Mouse (Mus musculus) heart, postnatal 0 days (tissue): ENCODE results near the gene Dot1l. TPM values are rescaled to one million over a fixed set of nuclear protein-coding genes. Genes with fewer than 3 reads are reported as not detected.

Source experiments
- ATAC-seq: fragments of 200-750 bp; cut with Nextera tagmentation; 2 replicates; pipeline ENCODE4 v1.8.0; 2017; ENCODE audit warnings: low read depth, moderate number of reproducible peaks, moderate library complexity; ENCODE audit not compliant: insufficient read depth
- DNase-seq: peaks from one replicate; pipeline ENCODE4 v3.0.0-alpha.2; 2016; ENCODE audit warnings: low spot score
- H3K27ac ChIP-seq: fragments of 300-500 bp; sonication (generic); 2 replicates; pipeline ENCODE4 v1.5.1; 2014; ENCODE audit warnings: low read depth, mild to moderate bottlenecking
- H3K27me3 ChIP-seq: fragments of 300-500 bp; sonication (generic); 2 replicates; pipeline ENCODE4 v1.6.1; 2014; ENCODE audit warnings: low read length, mixed read lengths; ENCODE audit not compliant: control insufficient read depth, insufficient read depth
- H3K36me3 ChIP-seq: fragments of 300-500 bp; sonication (generic); replicated peaks from 2 replicates; pipeline ENCODE4 v1.6.1; 2014; ENCODE audit warnings: low read length, mixed read lengths; ENCODE audit not compliant: control insufficient read depth, insufficient read depth
- H3K4me1 ChIP-seq: fragments of 300-500 bp; sonication (generic); 2 replicates; pipeline ENCODE4 v1.6.1; 2014; ENCODE audit warnings: antibody characterized with exemption; ENCODE audit not compliant: control insufficient read depth, insufficient read depth
- H3K4me2 ChIP-seq: fragments of 300-500 bp; sonication (generic); 2 replicates; pipeline ENCODE4 v1.6.1; 2014; ENCODE audit warnings: low read depth, mild to moderate bottlenecking, low read length, moderate library complexity
- H3K4me3 ChIP-seq: fragments of 300-500 bp; sonication (generic); 2 replicates; pipeline ENCODE4 v1.5.1; 2014; ENCODE audit warnings: low read depth, low read length
- H3K9ac ChIP-seq: fragments of 300-500 bp; sonication (generic); replicated peaks from 2 replicates; pipeline ENCODE4 v1.6.1; 2014; ENCODE audit warnings: low read depth, low read length, mixed read lengths
- H3K9me3 ChIP-seq: fragments of 300-500 bp; sonication (generic); replicated peaks from 2 replicates; pipeline ENCODE4 v1.6.1; 2016; ENCODE audit warnings: low read length; ENCODE audit not compliant: control insufficient read depth
- CTCF ChIP-seq: IDR thresholded peaks from 2 replicates; pipeline ENCODE4 v1.5.1; 2016; ENCODE audit warnings: antibody characterized with exemption, control low read depth, low read depth
- EP300 ChIP-seq: IDR thresholded peaks from 2 replicates; pipeline ENCODE4 v1.6.1; 2016; ENCODE audit warnings: antibody characterized with exemption, low read depth
- WGBS: fragments of 180-500 bp; shearing (Covaris S2); extraction: QIAGEN DNeasy Blood & Tissue Kit; methylation state at CpG from one replicate; pipeline ENCODE4 v1.1.7; 2014; 5-methylcytosine and 5-hydroxymethylcytosine counted together
- polyA plus RNA-seq: library from polyadenylated mRNA; unstranded; fragments of >200 nt; fragmentation: Nextera tagmentation; extraction: Ambion mirVana; gene quantifications from 2 replicates; pipeline ENCODE4 v1.2.1, GENCODE M21; 2015
- total RNA-seq: library from RNA; depleted of rRNA; stranded (reverse); fragments of >200 nt; gene quantifications from 2 replicates; pipeline ENCODE4 v1.2.3, GENCODE M21; 2014; ENCODE audit warnings: low replicate concordance

Dot1l gene
- total and polyA plus RNA-seq, 2 experiments from 2014 or later: 14.0 to 19.4 TPM

- Histone ChIP-seq H3K4me3 (peak within 1 kb of the TSS; percentile 90), H3K4me2 (peak within 1 kb of the TSS; percentile 96), H3K4me1 (peaks cover 22% of the 10 kb centered on the region), H3K9me3 (no peaks in the 10 kb centered on the region), H3K9ac (peak within 1 kb of the TSS; percentile 96), H3K27me3 (no peaks in the 10 kb centered on the region), H3K36me3 (peaks cover 54% of the 10 kb centered on the region), H3K27ac (peak within 1 kb of the TSS; percentile 98)
- DNase-seq: peak; percentile 98
- peak; percentile 93 for ATAC-seq
- no peak; the same call in 1 of the 2 replicates for TF ChIP-seq EP300
- TF ChIP-seq CTCF: no peak
- whole genome bisulfite sequencing: under 1% methylated on average over 103 of the region's 104 CpGs
These were observed 43.4 kb downstream of the Dot1l start, which contains the start of the genes Sf3a2 and Plekhj1 for GRCm38 (mm10) chr10:80798150-80799006. Gene Sf3a2, plus strand, starts transcription at chr10:80798198. Gene Plekhj1, minus strand, starts transcription at chr10:80798626.

- no peaks in the 10 kb centered on the region for H3K27me3 ChIP-seq
- H3K4me3 ChIP-seq: peak overlapping the region; percentile 90
- H3K4me1 ChIP-seq: peaks cover 22% of the 10 kb centered on the region
- 2% methylated on average over 18 of the region's 18 CpGs for WGBS
- no peaks in the 10 kb centered on the region for H3K9me3 ChIP-seq
- peak overlapping the region; percentile 98 for H3K27ac ChIP-seq
- no peak for TF ChIP-seq EP300
- H3K4me2 ChIP-seq: peak overlapping the region; percentile 96
- DNase-seq (peak; percentile 21), ATAC-seq (no peak)
- H3K9ac ChIP-seq: peak overlapping the region; percentile 96
- H3K36me3 ChIP-seq: peaks cover 54% of the 10 kb centered on the region
These were observed 44.1 kb downstream of the Dot1l start for GRCm38 (mm10) chr10:80799070-80799566.

DNA sequence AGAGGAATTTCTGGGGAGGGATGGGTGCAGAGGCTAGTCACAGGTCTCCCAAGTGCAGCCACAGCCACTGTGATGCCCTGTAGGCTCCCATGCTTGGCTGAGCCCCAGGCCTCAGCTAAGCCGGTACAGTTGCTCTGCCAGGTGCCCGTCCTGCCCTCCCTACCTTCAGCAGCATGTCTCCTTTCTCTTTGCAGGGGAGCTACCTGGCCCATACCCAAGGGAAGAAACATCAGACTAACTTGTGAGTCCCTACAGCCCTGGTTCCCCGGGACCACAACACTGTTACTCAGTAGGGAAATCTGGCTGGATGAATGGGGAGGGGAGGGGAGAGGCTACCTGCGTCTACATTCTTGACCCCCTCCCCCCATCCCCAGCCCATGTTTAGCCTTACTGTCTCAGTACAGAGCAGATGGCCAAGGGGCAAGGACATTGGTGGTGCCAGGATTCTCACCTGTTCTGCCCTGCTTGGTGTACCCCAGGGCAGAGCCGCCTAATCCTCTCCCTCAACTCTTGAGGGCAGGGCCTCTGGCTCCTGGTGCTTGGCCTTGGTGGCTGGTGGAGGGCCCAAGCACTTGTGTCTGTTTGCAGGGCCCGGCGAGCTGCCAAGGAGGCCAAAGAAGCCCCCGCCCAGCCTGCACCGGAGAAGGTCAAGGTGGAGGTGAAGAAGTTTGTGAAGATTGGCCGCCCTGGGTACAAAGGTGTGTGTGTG is 47.4 kb downstream of the Dot1l start:
- H3K27me3 ChIP-seq: no peaks in the 10 kb centered on the region
- no peak overlapping the region for H3K27ac ChIP-seq
- H3K36me3 ChIP-seq: peaks cover 39% of the 10 kb centered on the region
- no peak for TF ChIP-seq CTCF
- no peak for TF ChIP-seq EP300
- H3K9ac ChIP-seq: no peak overlapping the region
- peaks cover 21% of the 10 kb centered on the region for H3K4me1 ChIP-seq
- no peak overlapping the region for H3K4me2 ChIP-seq
- H3K9me3 ChIP-seq: no peaks in the 10 kb centered on the region
- DNase-seq: no peak
- WGBS: 91% methylated on average over 10 of the region's 10 CpGs
- H3K4me3 ChIP-seq: no peak overlapping the region
- no peak for ATAC-seq

- Histone ChIP-seq H3K27ac (no peak overlapping the region), H3K9ac (no peak overlapping the region), H3K4me1 (peaks cover 22% of the 10 kb centered on the region), H3K4me2 (no peak overlapping the region), H3K9me3 (no peaks in the 10 kb centered on the region), H3K27me3 (no peaks in the 10 kb centered on the region), H3K36me3 (peaks cover 39% of the 10 kb centered on the region), H3K4me3 (no peak overlapping the region)
- ATAC-seq (no peak), DNase-seq (no peak)
- WGBS: 61% methylated on average over 3 of the region's 3 CpGs
- TF ChIP-seq CTCF (no peak), EP300 (no peak)
These were observed 48.0 kb downstream of the Dot1l start for GRCm38 (mm10) chr10:80802996-80803395.

- no peak overlapping the region; the same call in 1 of the 2 replicates for H3K9ac ChIP-seq
- peaks cover 39% of the 10 kb centered on the region for H3K36me3 ChIP-seq
- no peak overlapping the region for H3K4me2 ChIP-seq
- DNase-seq: no peak
- no peaks in the 10 kb centered on the region for H3K9me3 ChIP-seq
- H3K4me3 ChIP-seq: no peak overlapping the region
- H3K27me3 ChIP-seq: no peaks in the 10 kb centered on the region
- TF ChIP-seq CTCF (no peak), EP300 (no peak)
- no peak for ATAC-seq
- H3K27ac ChIP-seq: no peak overlapping the region
- WGBS: 95% methylated on average over 2 of the region's 2 CpGs
- peaks cover 33% of the 10 kb centered on the region for H3K4me1 ChIP-seq
These were observed 49.3 kb downstream of the Dot1l start for GRCm38 (mm10) chr10:80804340-80804739.
